Mouse (Mus musculus): ENCODE data around the gene Socs7.

DNA sequence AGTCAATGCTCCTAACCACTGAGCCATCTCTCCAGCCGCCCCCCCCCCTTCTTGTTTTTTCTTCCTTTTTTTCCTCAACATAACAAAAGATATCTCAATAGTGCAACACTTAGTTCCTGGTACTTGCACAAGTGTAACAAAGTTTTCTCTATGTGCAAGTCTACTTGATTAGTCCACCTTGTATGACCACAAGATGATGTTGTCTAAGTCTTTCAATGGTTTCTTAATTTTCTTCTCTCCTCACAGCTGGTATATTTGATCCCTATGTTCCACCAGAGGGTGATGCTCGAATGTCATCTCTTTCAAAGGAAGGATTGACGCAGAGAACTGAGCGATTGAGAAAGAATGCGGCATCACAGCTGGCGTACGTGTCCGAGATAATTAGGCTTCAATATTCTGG is 41.2 kb upstream of the Socs7 start:
- no peak for TF ChIP-seq CTCF (IDR thresholded peaks at IDR 0.05; ENCODE audit: low read depth, low read length)
- TF ChIP-seq POLR2A (IDR thresholded peaks at IDR 0.05; ENCODE audit: extremely low read depth, insufficient read depth, low read length), result no peak

Measured in liver, adult 2 months (tissue).